Mouse (Mus musculus): ENCODE measurements around the gene Mcee.

GRCm38 (mm10) chr7:64456176-64456575, 63.8 kb downstream of the Mcee start:
- TF ChIP-seq ZC3H11A (IDR thresholded peaks at IDR 0.05; ENCODE audit: borderline replicate concordance, low read depth, low read length) (no peak), ZNF384 (IDR thresholded peaks at IDR 0.05; ENCODE audit: low read depth, low read length) (no peak), MAFK (IDR thresholded peaks at IDR 0.05; ENCODE audit: insufficient read depth, low read depth, low read length) (no peak), CHD2 (IDR thresholded peaks at IDR 0.05; ENCODE audit: low read depth, low read length) (no peak), HCFC1 (IDR thresholded peaks at IDR 0.05; ENCODE audit: borderline replicate concordance, insufficient read depth, low read length) (no peak)

Measured in ES-E14 (cell line).